Mouse (Mus musculus) retina, adult 2 months (tissue): ENCODE measurements around the gene Gm3238.
"Not testable (repeated sequence)": the region's sequence is repeated elsewhere in the genome, so short reads cannot be mapped to it uniquely, and the experiment has no call there.

Source experiments
- DNase-seq: peaks from one replicate; pipeline ENCODE4 v3.0.0-alpha.2; 2012; ENCODE audit warnings: low read depth, low spot score

Gene Gm3238

GRCm38 (mm10) chr10:77750686-77751085 lies 20.4 kb downstream of the Gm3238 start:
- DNase-seq, result not testable (repeated sequence)

- not testable (repeated sequence) for DNase-seq
These were observed 29.0 kb downstream of the Gm3238 start, which contains the start of gene Gm18596 for GRCm38 (mm10) chr10:77741924-77742688. Gene Gm18596, minus strand, starts transcription at chr10:77742638.

- no peak for DNase-seq
These were observed 32.2 kb downstream of the Gm3238 start for GRCm38 (mm10) chr10:77738929-77739328.

- no peak for DNase-seq
These were observed 35.2 kb downstream of the Gm3238 start for GRCm38 (mm10) chr10:77735928-77736327.

GRCm38 (mm10) chr10:77729241-77729640 lies 41.9 kb downstream of the Gm3238 start:
- DNase-seq, result no peak

- no peak for DNase-seq
These were observed 42.8 kb downstream of the Gm3238 start for GRCm38 (mm10) chr10:77728280-77728679.

GRCm38 (mm10) chr10:77726186-77726585 lies 44.9 kb downstream of the Gm3238 start, which contains the start of gene Gm10100:
Gene Gm10100, plus strand, starts transcription at chr10:77726486.
- DNase-seq, result no peak

- no peak for DNase-seq
These were observed 46.3 kb downstream of the Gm3238 start for GRCm38 (mm10) chr10:77724855-77725254.
